ENCODE assay signal across 8 mouse cellular contexts in genomic region chr19:7039088-7039720, GRCm38 (mm10). TPM values are rescaled to one million over a fixed set of nuclear protein-coding genes. Genes with fewer than 3 reads are reported as not detected.
A peak's percentile ranks its signal among the peaks of the same experiment; 100 is the strongest.
DNase-seq lines count a peak whose midpoint lies in the region; ATAC-seq and TF ChIP-seq lines count a peak whose summit lies in the region.

No protein-coding gene starts in this region.

- H3K9ac ChIP-seq in heart, embryonic 15.5 days: peak overlapping the region; percentile 88
- H3K9ac ChIP-seq in lung, embryonic 15.5 days: peak overlapping the region; percentile 88

- H3K36me3 ChIP-seq in G1E (replicated peaks): peaks cover 40% of the 10 kb centered on the region
- H3K36me3 ChIP-seq in erythroblast, embryonic 14.5 days (ENCODE audit: control insufficient read depth): peaks cover 36% of the 10 kb centered on the region
- peaks cover 10% of the 10 kb centered on the region for H3K36me3 ChIP-seq in heart, embryonic 15.5 days
- peaks cover 17% of the 10 kb centered on the region for H3K36me3 ChIP-seq in lung, embryonic 15.5 days

- H3K27me3 ChIP-seq in G1E (ENCODE audit: insufficient read depth, low read length): peaks cover 8% of the 10 kb centered on the region; the same call in 1 of the 2 replicates
- H3K27me3 ChIP-seq in erythroblast, embryonic 14.5 days (ENCODE audit: control insufficient read depth): no peaks in the 10 kb centered on the region
- H3K27me3 ChIP-seq in heart, embryonic 15.5 days: no peaks in the 10 kb centered on the region
- H3K27me3 ChIP-seq in lung, embryonic 15.5 days: no peaks in the 10 kb centered on the region

- H3K4me2 ChIP-seq in heart, embryonic 15.5 days: peak overlapping the region; percentile 75
- H3K4me2 ChIP-seq in lung, embryonic 15.5 days: peak overlapping the region; percentile 66

- TF ChIP-seq CTCF in G1E (IDR thresholded peaks at IDR 0.05; ENCODE audit: low read depth, low read length): no peak

- H3K4me3 ChIP-seq in G1E (ENCODE audit: low read depth, low read length): peak overlapping the region; percentile 85
- peak overlapping the region; percentile 73 for H3K4me3 ChIP-seq in erythroblast, embryonic 14.5 days (replicated peaks)
- H3K4me3 ChIP-seq in heart, embryonic 15.5 days: peak overlapping the region; percentile 90
- peak overlapping the region; percentile 94 for H3K4me3 ChIP-seq in lung, embryonic 15.5 days

- H3K4me1 ChIP-seq in G1E (ENCODE audit: insufficient read depth, low read depth, low read length): peaks cover 38% of the 10 kb centered on the region
- H3K4me1 ChIP-seq in erythroblast, embryonic 14.5 days (ENCODE audit: control insufficient read depth): peaks cover 41% of the 10 kb centered on the region
- peaks cover 33% of the 10 kb centered on the region for H3K4me1 ChIP-seq in heart, embryonic 15.5 days (replicated peaks)
- peaks cover 11% of the 10 kb centered on the region for H3K4me1 ChIP-seq in lung, embryonic 15.5 days

- WGBS in heart, embryonic 15.5 days: 2% methylated on average over 34 of the region's 35 CpGs
- 1% methylated on average over 35 of the region's 35 CpGs for WGBS in lung, embryonic 15.5 days

- DNase-seq in G1E (ENCODE audit: low spot score): peak; percentile 52
- DNase-seq in adrenal gland, postnatal 25 days: peak; percentile 58
- DNase-seq in kidney, postnatal 4 days: peak; percentile 66 to 80
- peak; percentile 75 for DNase-seq in retina, postnatal 1 day

- ATAC-seq in G1E (ENCODE audit: extremely low read depth, insufficient number of reproducible peaks, low FRiP score, poor library complexity, severe bottlenecking): no peak
- peak; percentile 4 for ATAC-seq in heart, embryonic 15.5 days (replicated peaks; ENCODE audit: insufficient number of reproducible peaks, insufficient read depth, low FRiP score, low read depth)
- no peak for ATAC-seq in lung, embryonic 15.5 days (ENCODE audit: borderline replicate concordance, extremely low read depth, low FRiP score, low TSS enrichment)
- no peak for ATAC-seq in inflammation-experienced regulatory T-cells, adult 6 months

- peak overlapping the region; percentile 91 for H3K27ac ChIP-seq in heart, embryonic 15.5 days
- peak overlapping the region; percentile 86 for H3K27ac ChIP-seq in lung, embryonic 15.5 days

- H3K9me3 ChIP-seq in G1E (replicated peaks): no peaks in the 10 kb centered on the region
- H3K9me3 ChIP-seq in erythroblast, embryonic 14.5 days (ENCODE audit: control insufficient read depth, low read length): no peaks in the 10 kb centered on the region
- H3K9me3 ChIP-seq in heart, embryonic 15.5 days (replicated peaks): no peaks in the 10 kb centered on the region
- H3K9me3 ChIP-seq in lung, embryonic 15.5 days: no peaks in the 10 kb centered on the region

RNA-seq across cellular contexts. Expression of gene Stip1, which starts 0.6 kb away (rescaled TPM):
- total RNA-seq in G1E (2014; fragmentation: Nextera tagmentation) (301 and 356 TPM in 2 replicates), G1E (2017) (267 and 279 TPM in 2 replicates)
- 136 and 224 TPM in 2 replicates for polyA plus RNA-seq in G1E (2012)
- total RNA-seq in adrenal gland, postnatal 25 days (2021): 158 and 239 TPM in 2 replicates
- polyA plus RNA-seq in erythroblast, embryonic 14.5 days (2012): 9.2 and 15.0 TPM in 2 replicates
- 168 and 203 TPM in 2 replicates for polyA plus RNA-seq in heart, embryonic 15.5 days (2015; fragmentation: Nextera tagmentation; extraction: Ambion mirVana)
- 244 and 249 TPM in 2 replicates for polyA plus RNA-seq in lung, embryonic 15.5 days (2015; fragmentation: Nextera tagmentation; extraction: Ambion mirVana)
- 100 to 1,000 TPM; 104 to 160 (median 120) TPM for polyA plus RNA-seq in inflammation-experienced regulatory T-cells, adult 6 months (2017; shearing (Covaris generic))

RNA-seq across cellular contexts. Expression of gene Macrod1, which starts 17.4 kb away (rescaled TPM):
- total RNA-seq in G1E (2014; fragmentation: Nextera tagmentation) (not detected in 2 replicates), G1E (2017) (not detected in 2 replicates)
- polyA plus RNA-seq in G1E (2012): 0.60 and 0.89 TPM in 2 replicates
- 42.7 and 52.1 TPM in 2 replicates for total RNA-seq in adrenal gland, postnatal 25 days (2021)
- polyA plus RNA-seq in erythroblast, embryonic 14.5 days (2012): 1.3 and 2.0 TPM in 2 replicates
- 49.1 and 57.6 TPM in 2 replicates for polyA plus RNA-seq in heart, embryonic 15.5 days (2015; fragmentation: Nextera tagmentation; extraction: Ambion mirVana)
- 14.2 and 14.3 TPM in 2 replicates for polyA plus RNA-seq in lung, embryonic 15.5 days (2015; fragmentation: Nextera tagmentation; extraction: Ambion mirVana)
- 1 to 10 TPM in 2 of 3 experiments, under 1 TPM in 1; 0.99 to 3.1 (median 1.8) TPM for polyA plus RNA-seq in inflammation-experienced regulatory T-cells, adult 6 months (2017; shearing (Covaris generic))

RNA-seq across cellular contexts. Expression of gene Fermt3, which starts 19.9 kb away (rescaled TPM):
- total RNA-seq in G1E (2014; fragmentation: Nextera tagmentation) (66.2 and 69.5 TPM in 2 replicates), G1E (2017) (267 and 318 TPM in 2 replicates)
- polyA plus RNA-seq in G1E (2012): 461 and 527 TPM in 2 replicates
- total RNA-seq in adrenal gland, postnatal 25 days (2021): 4.2 and 4.4 TPM in 2 replicates
- 48.3 and 49.3 TPM in 2 replicates for polyA plus RNA-seq in erythroblast, embryonic 14.5 days (2012)
- 6.5 and 18.3 TPM in 2 replicates for polyA plus RNA-seq in heart, embryonic 15.5 days (2015; fragmentation: Nextera tagmentation; extraction: Ambion mirVana)
- 9.5 and 13.5 TPM in 2 replicates for polyA plus RNA-seq in lung, embryonic 15.5 days (2015; fragmentation: Nextera tagmentation; extraction: Ambion mirVana)
- 100 to 1,000 TPM; 253 to 288 (median 257) TPM for polyA plus RNA-seq in inflammation-experienced regulatory T-cells, adult 6 months (2017; shearing (Covaris generic))

RNA-seq across cellular contexts. Expression of gene Trpt1, which starts 43.3 kb away (rescaled TPM):
- total RNA-seq in G1E (2014; fragmentation: Nextera tagmentation) (2.6 and 6.1 TPM in 2 replicates), G1E (2017) (1.6 and 2.7 TPM in 2 replicates)
- polyA plus RNA-seq in G1E (2012): 1.2 TPM in 2 replicates
- 15.9 and 19.5 TPM in 2 replicates for total RNA-seq in adrenal gland, postnatal 25 days (2021)
- polyA plus RNA-seq in erythroblast, embryonic 14.5 days (2012): 0.10 and 0.16 TPM in 2 replicates
- 17.4 and 18.0 TPM in 2 replicates for polyA plus RNA-seq in heart, embryonic 15.5 days (2015; fragmentation: Nextera tagmentation; extraction: Ambion mirVana)
- 9.7 and 11.2 TPM in 2 replicates for polyA plus RNA-seq in lung, embryonic 15.5 days (2015; fragmentation: Nextera tagmentation; extraction: Ambion mirVana)
- polyA plus RNA-seq in inflammation-experienced regulatory T-cells, adult 6 months (2017; shearing (Covaris generic)): 10 to 100 TPM in 1 of 3 experiments, 1 to 10 TPM in 2; 6.4 to 12.8 (median 8.2) TPM

RNA-seq across cellular contexts. Expression of gene Nudt22, which starts 43.3 kb away (rescaled TPM):
- total RNA-seq in G1E (2014; fragmentation: Nextera tagmentation) (16.6 and 30.0 TPM in 2 replicates), G1E (2017) (17.8 and 21.0 TPM in 2 replicates)
- 19.2 and 23.9 TPM in 2 replicates for polyA plus RNA-seq in G1E (2012)
- total RNA-seq in adrenal gland, postnatal 25 days (2021): 35.9 and 50.6 TPM in 2 replicates
- polyA plus RNA-seq in erythroblast, embryonic 14.5 days (2012): 1.1 and 1.8 TPM in 2 replicates
- polyA plus RNA-seq in heart, embryonic 15.5 days (2015; fragmentation: Nextera tagmentation; extraction: Ambion mirVana): 29.9 TPM in 2 replicates
- 23.6 and 24.0 TPM in 2 replicates for polyA plus RNA-seq in lung, embryonic 15.5 days (2015; fragmentation: Nextera tagmentation; extraction: Ambion mirVana)
- 10 to 100 TPM; 23.7 to 35.3 (median 33.7) TPM for polyA plus RNA-seq in inflammation-experienced regulatory T-cells, adult 6 months (2017; shearing (Covaris generic))
